Mouse (Mus musculus): Measurements from ENCODE around the gene Slc25a48. TPM values are rescaled to one million over a fixed set of nuclear protein-coding genes. Genes with fewer than 3 reads are reported as not detected.
A peak's percentile ranks its signal among the peaks of the same experiment; 100 is the strongest.

Gene Slc25a48
- not detected in 2 replicates for polyA plus RNA-seq (2014; fragmentation: Nextera tagmentation; extraction: Ambion mirVana)

DNA sequence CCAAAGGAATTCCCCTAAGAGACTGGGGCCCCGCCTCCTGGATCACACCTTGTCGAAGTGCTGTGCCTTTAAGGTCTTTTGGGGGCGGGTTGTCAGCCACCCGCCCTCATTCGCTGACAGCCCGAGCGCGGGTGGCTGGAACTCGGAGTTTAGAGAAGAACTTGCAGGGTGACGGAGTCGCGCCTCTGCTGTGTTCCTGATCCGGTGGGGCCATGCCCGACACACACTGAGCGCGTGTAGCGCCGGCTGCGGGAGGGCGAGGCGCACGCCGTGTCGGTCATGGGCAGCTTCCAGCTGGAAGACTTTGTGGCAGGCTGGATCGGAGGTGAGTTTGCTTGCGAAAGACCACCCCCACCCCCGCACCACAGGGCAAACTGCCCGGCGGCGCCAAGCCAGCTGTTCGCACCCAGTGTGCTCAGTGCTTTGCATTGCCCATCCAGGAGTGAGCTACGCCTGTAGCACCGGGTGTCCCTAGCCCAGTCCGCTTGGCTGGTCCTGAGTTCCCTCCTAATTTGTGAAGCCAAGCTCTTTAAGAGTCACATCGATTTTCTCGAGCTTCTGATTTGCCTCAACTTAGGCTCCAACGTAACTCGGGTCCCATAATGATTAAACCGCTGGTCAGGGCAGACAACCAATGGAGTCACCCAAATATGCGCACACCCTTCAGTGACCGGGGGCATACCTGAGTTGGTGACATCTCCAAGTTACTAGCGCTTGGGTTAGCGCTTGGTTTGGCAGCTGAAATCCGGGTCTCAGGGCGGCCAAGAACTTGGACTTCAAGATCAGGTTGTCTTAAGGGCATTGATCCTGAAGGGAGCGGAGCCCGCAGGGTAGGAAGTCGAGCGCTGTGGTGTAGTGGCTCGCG, at the start of gene Slc25a48:
Gene Slc25a48 (plus strand): TSS at position 145 of the 865 bp plus-strand sequence.
- H3K36me3 ChIP-seq (ENCODE audit: control insufficient read depth, insufficient read depth, low read length), result no peaks in the 10 kb centered on the region

DNA sequence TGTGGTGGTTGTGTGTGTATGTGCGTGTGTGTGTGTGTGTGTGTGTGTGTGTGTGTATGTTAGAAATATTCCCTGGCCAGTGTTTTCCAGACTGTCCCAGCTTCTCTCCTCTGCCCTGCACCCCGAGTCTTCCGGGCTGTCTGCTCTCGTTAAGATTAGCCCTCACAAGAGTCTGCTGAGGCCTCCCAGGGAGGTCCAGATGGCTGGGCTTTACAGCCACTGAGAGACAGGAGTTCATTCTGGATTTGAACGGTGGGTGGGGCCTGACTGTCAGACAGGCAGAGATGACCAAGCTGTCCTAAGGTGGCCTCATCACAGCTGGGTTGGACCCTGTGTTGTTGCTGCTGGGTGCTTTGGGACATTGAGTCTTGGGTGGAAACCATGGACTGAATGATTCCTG, 40.6 kb upstream of the Slc25a48 start:
- 51% methylated on average over 5 of the region's 5 CpGs for WGBS
- no peak overlapping the region for H3K27ac ChIP-seq (ENCODE audit: low read depth, low read length)
- H3K9me3 ChIP-seq (ENCODE audit: control insufficient read depth, low read length), result no peaks in the 10 kb centered on the region
- H3K4me1 ChIP-seq (ENCODE audit: control insufficient read depth, insufficient read depth, low read length), result no peaks in the 10 kb centered on the region
- no peaks in the 10 kb centered on the region for H3K36me3 ChIP-seq (ENCODE audit: control insufficient read depth, insufficient read depth, low read length)
- no peaks in the 10 kb centered on the region for H3K27me3 ChIP-seq (ENCODE audit: control insufficient read depth, insufficient read depth, low read length)
- H3K4me2 ChIP-seq (ENCODE audit: low read depth, low read length), result no peak overlapping the region
- H3K9ac ChIP-seq (replicated peaks; ENCODE audit: low read depth, low read length), result no peak overlapping the region
- ATAC-seq (ENCODE audit: low read depth), result no peak
- no peak overlapping the region for H3K4me3 ChIP-seq (ENCODE audit: low read depth, low read length)

More for the DNA sequence above, at the start of gene Slc25a48:
- 3% methylated on average over 51 of the region's 51 CpGs for WGBS
- ATAC-seq (ENCODE audit: low read depth), result no peak; the same call in 1 of the 2 replicates
- no peak within 1 kb of the TSS for H3K27ac ChIP-seq (ENCODE audit: low read depth, low read length)
- peak within 1 kb of the TSS; percentile 45 for H3K4me2 ChIP-seq (ENCODE audit: low read depth, low read length)
- no peaks in the 10 kb centered on the region for H3K9me3 ChIP-seq (ENCODE audit: control insufficient read depth, low read length)
- no peak within 1 kb of the TSS for H3K9ac ChIP-seq (replicated peaks; ENCODE audit: low read depth, low read length)
- H3K27me3 ChIP-seq (ENCODE audit: control insufficient read depth, insufficient read depth, low read length), result peaks cover 34% of the 10 kb centered on the region
- H3K4me3 ChIP-seq (ENCODE audit: low read depth, low read length), result peak within 1 kb of the TSS; percentile 26; the same call in 1 of the 2 replicates
- 0 out of 2 replicates have a peak, but pooled peaks cover 6% of the 10 kb centered on the region for H3K4me1 ChIP-seq (ENCODE audit: control insufficient read depth, insufficient read depth, low read length)

DNA sequence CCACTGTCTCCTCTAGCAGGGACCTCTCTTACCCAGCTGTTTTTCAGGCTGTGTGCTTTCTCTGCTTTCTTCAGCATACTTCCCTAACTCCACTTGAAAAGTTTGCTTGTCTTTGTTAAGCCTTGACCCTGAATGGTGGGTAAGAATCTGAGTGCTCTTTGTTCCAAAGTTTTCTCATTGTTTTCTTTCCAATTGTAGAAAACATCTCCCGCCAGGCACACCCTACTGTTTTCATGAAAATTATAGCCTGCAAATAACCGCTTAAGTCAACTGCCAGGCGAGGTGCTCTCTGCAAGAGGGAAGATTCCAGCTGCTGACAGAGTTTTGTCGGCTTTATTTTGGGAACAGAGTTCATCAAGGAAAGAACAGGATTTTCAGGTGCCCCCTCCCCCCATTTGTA, 37.0 kb upstream of the Slc25a48 start:
- H3K4me3 ChIP-seq (ENCODE audit: low read depth, low read length), result no peak overlapping the region
- H3K9ac ChIP-seq (replicated peaks; ENCODE audit: low read depth, low read length), result no peak overlapping the region
- no peak for ATAC-seq (ENCODE audit: low read depth)
- H3K4me2 ChIP-seq (ENCODE audit: low read depth, low read length), result no peak overlapping the region
- 35% methylated on average over 4 of the region's 4 CpGs for WGBS
- no peak overlapping the region for H3K27ac ChIP-seq (ENCODE audit: low read depth, low read length)
- H3K27me3 ChIP-seq (ENCODE audit: control insufficient read depth, insufficient read depth, low read length), result no peaks in the 10 kb centered on the region
- no peaks in the 10 kb centered on the region for H3K4me1 ChIP-seq (ENCODE audit: control insufficient read depth, insufficient read depth, low read length)
- no peaks in the 10 kb centered on the region for H3K9me3 ChIP-seq (ENCODE audit: control insufficient read depth, low read length)
- no peaks in the 10 kb centered on the region for H3K36me3 ChIP-seq (ENCODE audit: control insufficient read depth, insufficient read depth, low read length)

DNA sequence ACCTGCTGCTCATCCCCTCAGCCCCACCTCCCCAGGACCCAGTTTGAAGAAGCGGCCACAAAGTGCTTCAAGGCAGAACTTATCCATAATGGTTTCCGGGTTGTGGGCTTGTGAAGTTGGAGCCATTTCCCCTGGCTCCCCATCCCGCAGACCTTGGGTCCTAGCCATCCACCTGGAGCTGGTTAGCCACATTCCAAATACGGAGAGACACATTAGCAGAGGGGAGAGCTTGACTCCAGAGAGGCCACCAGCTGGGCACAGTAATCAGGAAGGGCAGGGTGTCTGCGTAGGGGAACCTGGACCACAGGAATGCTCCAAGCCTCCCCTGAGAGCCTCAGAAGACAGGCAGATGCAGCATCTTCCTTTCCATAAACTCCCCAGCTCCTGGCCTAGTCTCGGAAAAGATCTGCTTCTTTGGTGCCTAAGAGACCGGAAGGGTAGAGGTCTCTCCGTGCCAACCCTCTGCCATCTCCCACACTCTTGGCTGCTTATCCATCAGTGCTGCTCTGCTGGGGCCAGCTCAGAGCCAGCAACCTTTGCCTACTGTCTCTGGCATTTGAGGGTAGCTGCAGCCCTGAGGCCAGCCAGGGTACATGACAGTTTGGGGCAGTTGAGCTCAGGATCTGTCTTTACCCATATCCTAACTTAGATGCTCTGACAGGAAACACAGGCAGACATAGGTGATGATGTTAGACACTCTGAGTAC, 34.6 kb upstream of the Slc25a48 start:
- 82% methylated on average over 8 of the region's 8 CpGs for WGBS

DNA sequence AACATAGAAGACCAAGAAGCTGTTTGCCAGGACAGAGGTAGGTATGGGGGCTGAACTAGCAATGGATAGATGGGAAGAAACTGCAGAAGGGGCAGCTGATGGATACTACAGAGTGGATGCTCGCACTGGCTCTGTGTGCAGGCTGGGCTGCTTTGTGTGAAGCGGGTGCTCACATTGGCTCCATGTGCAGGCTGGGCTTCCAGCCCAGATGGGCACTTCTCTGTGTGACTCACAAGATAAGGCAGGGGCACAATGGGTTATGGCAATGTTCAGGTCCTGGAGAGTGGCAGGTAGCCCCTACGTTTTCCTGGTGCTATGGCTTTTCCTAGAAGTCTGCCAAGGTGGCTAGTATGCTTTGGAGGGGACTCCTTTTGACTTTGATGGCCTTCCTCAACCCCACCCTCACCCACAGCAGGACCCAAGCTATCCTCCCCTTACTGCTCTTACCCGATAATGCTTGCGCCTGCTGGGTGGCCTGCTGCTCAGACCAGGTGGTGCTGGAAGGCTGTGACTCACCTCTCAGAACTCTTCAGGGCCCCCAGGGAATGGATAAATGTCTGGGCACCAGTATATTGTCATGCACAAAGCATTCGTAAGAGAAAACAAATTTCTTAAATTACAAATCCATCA, 33.5 kb upstream of the Slc25a48 start:
- H3K27ac ChIP-seq (ENCODE audit: low read depth, low read length), result no peak overlapping the region
- no peaks in the 10 kb centered on the region for H3K36me3 ChIP-seq (ENCODE audit: control insufficient read depth, insufficient read depth, low read length)
- no peak for ATAC-seq (ENCODE audit: low read depth)
- WGBS, result 75% methylated on average over 6 of the region's 6 CpGs
- H3K9ac ChIP-seq (replicated peaks; ENCODE audit: low read depth, low read length), result no peak overlapping the region
- H3K27me3 ChIP-seq (ENCODE audit: control insufficient read depth, insufficient read depth, low read length), result no peaks in the 10 kb centered on the region
- H3K9me3 ChIP-seq (ENCODE audit: control insufficient read depth, low read length), result no peaks in the 10 kb centered on the region
- H3K4me3 ChIP-seq (ENCODE audit: low read depth, low read length), result no peak overlapping the region
- H3K4me2 ChIP-seq (ENCODE audit: low read depth, low read length), result no peak overlapping the region
- no peaks in the 10 kb centered on the region for H3K4me1 ChIP-seq (ENCODE audit: control insufficient read depth, insufficient read depth, low read length)

More for the DNA sequence above, 34.6 kb upstream of the Slc25a48 start:
- Histone ChIP-seq H3K27ac (ENCODE audit: low read depth, low read length) (no peak overlapping the region), H3K4me2 (ENCODE audit: low read depth, low read length) (no peak overlapping the region), H3K4me3 (ENCODE audit: low read depth, low read length) (no peak overlapping the region), H3K27me3 (ENCODE audit: control insufficient read depth, insufficient read depth, low read length) (no peaks in the 10 kb centered on the region), H3K9me3 (ENCODE audit: control insufficient read depth, low read length) (no peaks in the 10 kb centered on the region), H3K9ac (replicated peaks; ENCODE audit: low read depth, low read length) (no peak overlapping the region), H3K36me3 (ENCODE audit: control insufficient read depth, insufficient read depth, low read length) (no peaks in the 10 kb centered on the region), H3K4me1 (ENCODE audit: control insufficient read depth, insufficient read depth, low read length) (no peaks in the 10 kb centered on the region)
- ATAC-seq (ENCODE audit: low read depth), result no peak

DNA sequence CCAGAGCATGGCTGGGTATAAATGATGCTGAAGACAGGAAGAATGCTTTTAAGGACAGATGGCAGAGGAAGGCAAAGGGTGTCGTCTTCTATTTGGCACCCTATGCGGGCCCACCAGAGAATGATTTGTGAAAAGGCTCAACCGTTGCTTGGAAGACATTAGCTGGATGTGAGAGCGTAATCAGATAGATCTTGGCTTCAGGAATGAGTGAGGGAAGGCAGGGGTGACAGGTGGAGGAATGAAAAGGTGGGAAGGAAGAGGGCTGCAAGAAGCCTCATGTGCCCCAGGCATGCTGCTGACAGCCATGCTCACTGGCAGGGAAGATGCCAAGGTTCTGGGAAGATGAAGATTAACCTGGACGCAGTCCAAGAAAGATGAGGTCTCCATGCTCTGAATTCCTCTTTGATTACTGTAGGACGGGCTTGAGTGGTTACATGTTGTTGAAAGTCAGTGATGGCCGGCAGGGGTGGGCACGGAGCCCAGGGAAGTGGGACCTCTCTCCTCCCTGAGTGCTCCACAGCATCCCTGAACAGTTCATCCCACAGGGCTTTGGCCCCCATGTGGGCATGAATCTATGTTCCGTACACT, 25.8 kb upstream of the Slc25a48 start:
- H3K4me2 ChIP-seq (ENCODE audit: low read depth, low read length), result no peak overlapping the region
- no peak overlapping the region for H3K4me3 ChIP-seq (ENCODE audit: low read depth, low read length)
- no peaks in the 10 kb centered on the region for H3K27me3 ChIP-seq (ENCODE audit: control insufficient read depth, insufficient read depth, low read length)
- no peaks in the 10 kb centered on the region for H3K4me1 ChIP-seq (ENCODE audit: control insufficient read depth, insufficient read depth, low read length)
- H3K27ac ChIP-seq (ENCODE audit: low read depth, low read length), result no peak overlapping the region
- H3K36me3 ChIP-seq (ENCODE audit: control insufficient read depth, insufficient read depth, low read length), result no peaks in the 10 kb centered on the region
- 76% methylated on average over 9 of the region's 9 CpGs for WGBS
- H3K9me3 ChIP-seq (ENCODE audit: control insufficient read depth, low read length), result no peaks in the 10 kb centered on the region
- no peak overlapping the region for H3K9ac ChIP-seq (replicated peaks; ENCODE audit: low read depth, low read length)
- no peak for ATAC-seq (ENCODE audit: low read depth)

DNA sequence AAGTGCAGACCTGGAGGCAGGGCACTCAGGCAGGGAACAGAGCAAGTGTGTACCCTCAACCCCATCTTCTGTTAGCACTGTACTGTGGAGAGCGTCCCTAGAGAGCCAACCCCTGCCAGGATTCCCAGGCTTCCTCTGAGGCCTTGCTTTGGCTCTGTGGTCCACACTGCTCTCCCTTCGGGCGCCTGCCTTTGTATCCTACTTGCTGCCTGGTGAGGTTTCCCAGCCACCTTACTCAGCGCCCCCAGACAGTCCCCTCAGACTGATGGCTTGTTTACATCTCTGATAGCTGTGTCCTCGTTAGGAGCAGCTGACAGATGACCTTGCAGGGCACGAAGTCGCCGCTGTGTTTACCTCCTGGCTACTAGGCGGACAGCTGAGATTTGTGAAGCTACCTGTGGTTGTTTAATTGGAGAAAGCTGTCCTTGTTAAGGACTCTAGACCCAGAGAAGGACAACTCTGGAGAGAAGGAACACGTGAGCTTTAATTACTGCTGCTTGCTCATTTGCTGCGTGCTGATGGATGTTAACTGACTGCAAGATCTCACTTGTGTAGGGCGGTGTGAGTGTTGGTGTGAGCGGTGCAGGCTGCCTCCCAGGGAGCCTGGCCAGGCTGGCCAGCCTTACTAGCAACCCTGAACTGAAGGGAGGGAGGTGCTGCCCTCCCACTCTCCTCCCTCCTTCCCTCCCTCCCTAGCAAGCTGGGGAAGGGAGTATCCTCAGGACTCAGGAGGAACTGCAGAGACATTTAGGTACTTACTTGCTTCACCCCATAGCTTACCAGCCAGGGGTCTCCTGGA, 19.3 kb upstream of the Slc25a48 start:
- no peak overlapping the region for H3K4me2 ChIP-seq (ENCODE audit: low read depth, low read length)
- H3K9me3 ChIP-seq (ENCODE audit: control insufficient read depth, low read length), result no peaks in the 10 kb centered on the region
- no peak overlapping the region for H3K9ac ChIP-seq (replicated peaks; ENCODE audit: low read depth, low read length)
- H3K4me1 ChIP-seq (ENCODE audit: control insufficient read depth, insufficient read depth, low read length), result no peaks in the 10 kb centered on the region
- no peak overlapping the region for H3K4me3 ChIP-seq (ENCODE audit: low read depth, low read length)
- 57% methylated on average over 13 of the region's 13 CpGs for WGBS
- no peak overlapping the region for H3K27ac ChIP-seq (ENCODE audit: low read depth, low read length)
- no peak for ATAC-seq (ENCODE audit: low read depth)
- no peaks in the 10 kb centered on the region for H3K36me3 ChIP-seq (ENCODE audit: control insufficient read depth, insufficient read depth, low read length)
- no peaks in the 10 kb centered on the region for H3K27me3 ChIP-seq (ENCODE audit: control insufficient read depth, insufficient read depth, low read length)

DNA sequence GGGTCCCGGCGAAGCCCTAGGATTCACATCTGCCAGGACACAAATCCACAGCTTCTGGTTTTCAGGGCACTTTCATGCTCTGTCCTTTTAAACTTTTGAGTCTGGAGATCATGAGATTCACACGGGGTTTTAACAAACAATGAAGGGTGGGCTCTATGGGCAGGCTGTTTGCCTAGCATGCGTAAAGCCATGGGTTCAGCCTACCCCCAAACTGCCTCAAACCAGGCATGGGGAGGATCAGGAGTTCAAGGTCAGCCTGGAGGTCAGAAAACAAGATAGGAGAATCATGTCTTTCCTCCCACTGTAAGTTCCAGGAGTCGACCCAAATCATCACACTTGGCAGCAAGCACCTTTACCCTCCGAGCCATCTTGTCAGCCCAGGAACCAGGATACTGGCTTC, 18.6 kb upstream of the Slc25a48 start:
- 83% methylated on average over 6 of the region's 6 CpGs for WGBS
- Histone ChIP-seq H3K9me3 (ENCODE audit: control insufficient read depth, low read length) (no peaks in the 10 kb centered on the region), H3K27me3 (ENCODE audit: control insufficient read depth, insufficient read depth, low read length) (no peaks in the 10 kb centered on the region), H3K9ac (replicated peaks; ENCODE audit: low read depth, low read length) (no peak overlapping the region), H3K4me3 (ENCODE audit: low read depth, low read length) (no peak overlapping the region), H3K4me1 (ENCODE audit: control insufficient read depth, insufficient read depth, low read length) (no peaks in the 10 kb centered on the region), H3K36me3 (ENCODE audit: control insufficient read depth, insufficient read depth, low read length) (no peaks in the 10 kb centered on the region), H3K4me2 (ENCODE audit: low read depth, low read length) (no peak overlapping the region), H3K27ac (ENCODE audit: low read depth, low read length) (no peak overlapping the region)
- no peak for ATAC-seq (ENCODE audit: low read depth)
